Mouse (Mus musculus) MEL-GATA-1-ER (cell line): ENCODE results near the gene Prdm4.

Source experiments
- DNase-seq: peaks from one replicate; pipeline ENCODE4 v3.0.0-alpha.2; 2012; ENCODE audit warnings: low read depth; ENCODE audit errors: extremely low read depth

The Prdm4 gene

DNA sequence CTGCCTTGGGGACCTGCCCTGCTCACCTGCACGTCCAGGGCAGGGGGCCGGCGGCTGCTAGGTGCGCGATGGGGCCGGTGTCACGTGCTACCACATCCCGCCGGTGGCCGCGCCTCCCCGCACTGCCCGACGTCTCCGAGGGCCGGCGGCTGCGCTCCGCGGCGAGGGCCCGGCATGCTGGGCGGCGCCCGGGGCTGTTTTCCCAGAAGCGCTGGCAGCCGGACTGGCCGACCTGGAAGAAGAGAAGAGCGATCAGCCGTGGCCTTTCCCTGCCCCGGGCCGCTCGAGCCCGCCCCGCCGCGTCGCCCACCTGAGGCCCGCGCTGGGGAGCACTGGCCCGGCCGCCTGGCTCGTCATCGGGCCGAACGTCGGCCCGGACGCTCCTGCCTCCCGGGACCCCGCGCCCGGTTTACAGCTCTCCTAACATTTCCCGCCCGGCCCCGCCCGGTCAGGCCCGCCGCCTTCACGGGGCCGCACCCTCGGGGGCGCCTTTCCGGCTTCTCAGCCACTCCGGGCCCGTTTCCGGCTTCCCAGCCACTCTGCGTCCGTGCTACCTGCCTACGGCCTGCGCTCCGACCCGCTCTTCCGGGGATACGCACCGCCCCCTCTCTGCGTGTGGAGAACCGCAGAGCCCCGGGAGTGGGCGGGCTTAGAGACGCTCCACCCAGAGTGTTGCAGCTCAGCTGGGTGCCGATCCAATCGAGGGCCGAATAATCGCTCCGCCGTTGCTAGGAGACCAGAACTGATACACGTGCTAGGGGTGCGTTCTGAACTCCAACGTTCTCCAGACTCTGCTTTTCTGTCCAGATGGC, at the start of gene Prdm4:
Gene Prdm4 (minus strand): TSS at position 645 of the 812 bp plus-strand sequence.
- DNase-seq, result peak; percentile 93

DNA sequence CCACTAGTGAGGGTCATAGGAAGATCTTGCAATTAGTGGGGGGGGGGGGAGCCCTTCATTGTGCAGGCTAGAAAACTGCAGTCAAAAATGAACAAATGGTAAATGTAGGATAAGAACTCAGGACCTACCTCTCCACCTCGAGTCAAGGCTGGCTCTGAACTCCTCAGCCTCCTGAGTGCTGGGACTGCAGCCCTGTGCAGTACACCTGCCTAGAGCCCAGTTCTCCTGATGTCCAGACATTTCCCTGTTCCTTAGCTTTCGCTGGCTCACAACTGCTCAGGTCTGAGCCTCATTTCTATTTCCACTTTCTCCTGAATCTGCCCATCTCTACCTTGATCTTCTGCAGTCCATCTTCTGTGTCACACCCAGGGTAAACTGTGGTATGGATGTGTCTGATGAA, 49.5 kb upstream of the Prdm4 start:
- DNase-seq, result no peak

DNA sequence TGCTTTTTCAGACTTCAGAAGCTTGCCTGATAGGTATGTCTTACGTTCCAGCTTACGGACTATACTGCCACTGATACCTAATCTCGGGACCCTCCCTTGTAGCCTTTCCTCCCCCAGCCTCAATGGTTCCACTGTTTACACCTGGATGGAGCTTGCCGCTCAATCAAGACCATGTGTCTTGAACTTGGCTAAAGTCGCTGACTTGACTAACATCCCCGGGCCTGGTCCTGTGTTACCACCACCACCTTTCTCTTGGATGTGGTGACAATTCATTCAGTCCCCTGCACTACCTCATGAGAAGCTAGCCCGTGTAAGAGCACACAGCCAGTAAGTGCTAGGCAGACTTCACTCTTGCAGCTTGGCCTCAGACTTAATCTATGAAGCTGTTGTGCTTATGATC, 47.4 kb upstream of the Prdm4 start:
- no peak for DNase-seq

DNA sequence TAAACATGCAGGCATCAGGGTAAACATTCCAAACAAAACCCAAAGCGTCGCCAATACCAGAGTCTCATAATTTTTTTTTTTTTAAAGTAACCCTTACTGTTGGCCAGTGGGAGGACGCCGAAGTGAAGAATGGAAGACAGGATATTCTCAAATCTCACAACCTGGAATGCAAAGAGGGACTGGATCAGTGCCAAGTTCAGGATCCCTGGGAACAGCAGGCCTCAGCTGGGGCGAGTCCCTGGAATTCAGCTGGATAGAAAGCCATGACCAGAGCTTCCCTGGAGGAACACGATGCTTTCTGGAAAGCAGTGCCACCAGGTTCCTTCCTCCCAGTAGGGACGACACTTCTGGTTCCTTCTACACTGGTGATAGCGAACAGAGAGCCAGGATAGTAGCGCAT, 46.0 kb upstream of the Prdm4 start:
- no peak for DNase-seq

DNA sequence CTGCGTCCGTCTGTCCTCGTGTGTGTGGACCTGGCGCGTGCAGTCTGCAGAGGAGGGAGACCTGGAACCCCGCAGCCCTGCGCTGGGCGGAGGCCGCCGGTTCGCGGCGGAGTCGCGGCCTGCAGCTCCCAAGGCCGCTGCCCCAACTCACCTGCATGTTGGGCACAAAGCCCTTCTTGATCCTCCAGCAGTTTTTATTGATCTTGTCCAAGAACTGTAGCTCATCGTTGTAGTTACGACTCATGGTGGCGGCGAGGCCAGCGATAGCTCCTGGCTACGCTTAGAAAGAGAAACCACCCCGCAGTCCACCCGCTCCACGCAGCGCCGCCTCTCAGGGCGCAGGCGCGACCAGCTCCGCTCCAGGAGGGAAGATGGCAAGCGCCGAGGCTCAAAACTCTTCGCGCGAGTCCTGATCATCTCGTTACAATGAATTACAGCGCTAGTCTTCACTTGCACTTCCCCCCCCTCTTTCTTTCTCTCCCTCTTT, 40.6 kb upstream of the Prdm4 start, which contains the start of gene Rtcb:
Gene Rtcb (minus strand): TSS at position 360 of the 487 bp plus-strand sequence.
- peak; percentile 85 for DNase-seq

DNA sequence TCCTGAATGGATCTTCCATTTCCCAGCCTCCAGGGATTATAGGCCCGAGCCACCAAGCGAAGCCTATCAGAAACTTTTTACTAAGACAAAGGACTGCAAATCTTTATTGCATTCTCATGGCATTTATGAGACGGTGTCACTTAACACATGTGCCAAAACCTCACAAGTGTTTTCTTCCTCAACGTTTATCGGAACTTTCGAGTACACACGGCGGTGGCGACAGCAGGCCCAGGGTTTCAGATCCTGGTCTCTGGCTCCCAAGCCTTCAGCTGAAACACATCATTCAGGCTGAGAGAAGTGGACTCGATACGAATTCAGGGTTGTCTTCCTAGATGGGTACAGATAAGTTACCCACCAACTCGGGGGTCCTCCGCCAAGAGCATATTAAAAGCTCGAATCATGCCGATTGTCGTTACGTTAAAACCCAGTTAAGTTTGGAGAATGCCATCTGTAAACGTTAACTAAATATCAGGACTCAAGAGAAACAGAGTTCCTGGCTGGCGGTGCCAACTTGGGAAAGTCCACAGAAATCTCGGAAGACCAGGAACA, 40.0 kb upstream of the Prdm4 start:
- DNase-seq, result peak; percentile 18

DNA sequence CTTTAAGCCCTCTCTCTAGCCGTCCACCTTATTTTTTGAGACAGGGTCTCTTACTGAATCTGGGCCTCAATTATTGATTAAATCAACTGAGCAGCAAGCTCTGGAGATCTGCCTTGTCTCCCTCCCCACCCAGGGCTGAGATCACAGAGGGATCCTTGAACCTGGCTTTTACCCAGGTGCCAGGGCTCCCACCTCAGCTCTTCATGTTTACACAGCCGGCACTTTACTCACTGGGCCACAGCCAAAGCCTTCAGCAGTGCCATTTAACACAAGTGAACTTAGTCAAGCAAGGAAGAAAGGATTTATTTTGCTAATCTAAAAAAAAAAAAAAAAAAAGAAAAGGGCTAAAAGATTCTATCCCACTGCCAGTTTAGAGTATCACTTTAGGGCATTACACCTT, 37.5 kb upstream of the Prdm4 start:
- no peak for DNase-seq

DNA sequence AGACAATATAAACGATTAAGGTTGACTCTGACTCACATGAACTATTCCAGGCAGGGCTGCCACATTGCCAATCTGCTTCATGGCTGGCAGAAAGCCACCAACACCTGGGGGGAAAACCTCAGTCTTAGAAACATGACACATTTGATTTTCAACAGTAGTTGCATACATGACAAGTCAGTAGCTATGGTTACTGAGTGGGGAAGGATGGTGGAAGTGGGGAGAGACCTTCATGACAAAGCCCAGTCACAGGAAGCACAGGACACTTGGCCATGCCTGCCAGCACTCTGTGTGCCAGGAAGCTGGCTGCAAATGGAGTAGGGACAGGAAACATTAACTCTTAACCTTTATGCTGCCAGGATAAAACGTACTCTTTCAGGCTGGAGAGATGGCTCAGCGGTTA, 36.5 kb upstream of the Prdm4 start:
- no peak for DNase-seq

DNA sequence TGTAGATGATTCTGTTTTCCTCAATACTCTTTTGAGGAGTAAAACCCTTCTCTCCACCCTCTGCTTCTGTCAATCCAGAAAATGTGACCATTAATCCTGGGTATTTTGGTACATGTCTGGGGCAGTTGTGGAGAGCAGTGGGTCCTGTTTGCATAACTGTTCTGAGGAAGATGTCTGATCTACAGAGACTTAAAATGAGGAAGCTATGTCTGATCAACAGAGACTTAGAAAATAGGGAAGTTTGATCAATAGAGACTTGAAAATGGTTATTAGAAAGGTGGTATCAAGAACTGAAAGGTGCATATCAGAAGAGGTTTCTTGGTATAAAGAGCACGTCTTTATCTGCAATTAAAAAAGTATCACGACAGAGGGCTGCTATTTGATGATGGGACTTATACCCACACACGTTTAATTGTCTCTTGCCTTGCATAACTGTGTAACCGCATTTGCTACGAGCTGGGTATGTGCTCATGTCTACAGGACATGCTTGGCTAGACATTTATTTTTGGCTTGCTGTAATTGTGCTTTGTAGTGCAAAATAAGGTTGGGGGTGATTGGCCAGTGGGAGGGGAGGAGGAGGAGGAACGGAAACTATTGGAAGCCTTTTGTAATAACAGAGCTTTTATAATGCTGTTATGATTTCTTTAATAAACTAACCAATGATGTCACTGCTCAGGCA, 35.0 kb upstream of the Prdm4 start:
- peak; percentile 11 for DNase-seq

DNA sequence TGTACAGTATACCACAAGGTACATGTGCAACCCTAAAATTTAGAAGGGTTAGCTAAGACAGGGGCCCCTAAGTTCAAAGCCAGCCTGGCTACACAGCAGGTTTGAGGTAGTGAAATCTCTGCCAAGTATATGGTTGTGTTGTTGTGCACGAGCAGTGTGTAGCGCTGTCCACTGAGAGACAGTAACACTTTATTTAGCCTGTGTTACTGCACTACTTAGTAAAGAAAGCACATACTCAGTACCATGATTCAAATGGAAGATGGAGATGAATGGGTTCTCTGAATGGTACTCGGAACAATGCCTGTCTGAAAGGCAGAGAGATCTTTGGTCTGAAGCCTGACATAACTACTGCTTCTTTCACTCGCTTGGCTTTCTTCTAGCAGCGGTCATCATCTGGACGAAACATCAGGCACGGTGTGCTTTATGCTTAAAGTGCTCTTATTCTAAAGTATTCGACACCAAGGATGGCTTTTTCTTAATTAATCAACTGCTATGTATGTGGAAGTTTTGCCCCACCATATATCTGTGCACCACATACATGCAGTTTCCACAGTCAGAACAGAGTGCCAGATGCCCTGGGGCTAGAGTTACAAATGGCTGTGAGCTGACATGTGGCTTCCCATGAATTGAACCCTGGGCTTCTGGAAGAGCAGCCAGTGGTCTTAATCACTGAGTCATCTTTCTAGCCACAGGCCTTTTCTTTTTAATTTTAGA, 31.7 kb upstream of the Prdm4 start:
- no peak for DNase-seq

DNA sequence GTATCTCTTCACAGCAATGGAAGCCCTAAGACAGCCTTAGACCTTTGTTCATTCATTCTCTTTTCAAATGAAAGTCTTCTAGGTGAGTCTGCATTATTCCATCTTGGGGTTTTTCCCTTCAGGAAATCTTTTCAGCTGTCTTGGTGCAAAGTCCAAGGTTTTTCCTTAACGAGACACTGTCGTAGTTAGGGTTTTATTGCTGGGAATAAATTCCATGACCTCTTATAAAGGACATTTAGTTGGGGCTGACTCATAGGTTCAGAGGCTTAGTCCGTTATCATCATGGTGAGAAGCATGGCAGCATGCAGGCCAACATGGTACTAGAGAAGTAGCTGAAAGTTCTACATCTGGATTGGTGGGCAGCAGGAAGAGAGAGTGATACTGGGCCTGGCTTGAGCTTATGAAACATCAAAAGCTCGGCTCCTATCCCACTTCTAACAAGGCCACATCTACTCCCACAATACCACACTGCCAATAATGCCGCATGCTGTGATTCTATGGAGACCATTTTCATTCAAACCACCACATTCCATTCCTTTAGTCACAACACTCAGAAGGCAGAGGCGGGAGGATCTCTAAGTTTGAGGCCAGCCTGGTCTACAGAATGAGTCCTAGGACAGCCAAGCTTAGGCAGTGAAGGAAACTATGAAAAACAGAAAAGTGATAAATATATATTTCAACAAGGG, 19.5 kb upstream of the Prdm4 start:
- DNase-seq, result no peak

DNA sequence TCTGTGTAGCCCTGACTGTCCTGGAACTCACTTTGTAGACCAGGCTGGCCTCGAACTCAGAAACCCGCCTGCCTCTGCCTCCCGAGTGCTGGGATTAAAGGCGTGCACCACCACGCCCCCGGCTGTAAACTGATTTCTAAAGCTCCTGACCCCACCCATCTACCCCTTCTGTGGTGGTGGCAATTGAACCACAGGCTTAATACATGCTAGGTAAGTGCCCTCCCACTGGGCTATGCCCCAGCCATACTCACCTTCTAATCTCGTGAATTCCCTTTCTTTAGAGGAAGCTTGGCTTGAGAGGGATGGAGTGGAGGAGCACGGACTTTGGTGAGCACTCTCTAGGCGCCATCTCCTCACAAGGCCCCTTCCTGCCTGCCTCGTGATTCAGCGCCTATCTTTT, 13.0 kb upstream of the Prdm4 start:
- no peak for DNase-seq

DNA sequence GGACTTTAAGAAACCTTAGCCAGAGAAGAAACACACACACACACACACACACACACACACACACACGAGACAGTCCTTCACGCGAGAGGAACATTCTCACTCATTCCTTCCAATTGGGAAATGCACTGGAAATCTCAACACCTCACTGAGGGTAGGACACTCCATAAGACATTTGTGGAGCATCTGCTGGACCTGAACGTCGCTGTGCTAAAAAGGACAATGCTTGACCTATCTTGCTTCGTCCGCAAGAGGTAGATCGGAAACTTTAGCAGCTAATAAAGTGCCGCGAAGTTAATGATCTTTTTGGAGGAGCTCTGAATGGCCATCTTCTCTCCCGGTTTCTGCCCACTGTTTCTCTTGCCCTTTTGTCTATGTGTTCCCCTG, 12.3 kb upstream of the Prdm4 start:
- DNase-seq, result no peak

DNA sequence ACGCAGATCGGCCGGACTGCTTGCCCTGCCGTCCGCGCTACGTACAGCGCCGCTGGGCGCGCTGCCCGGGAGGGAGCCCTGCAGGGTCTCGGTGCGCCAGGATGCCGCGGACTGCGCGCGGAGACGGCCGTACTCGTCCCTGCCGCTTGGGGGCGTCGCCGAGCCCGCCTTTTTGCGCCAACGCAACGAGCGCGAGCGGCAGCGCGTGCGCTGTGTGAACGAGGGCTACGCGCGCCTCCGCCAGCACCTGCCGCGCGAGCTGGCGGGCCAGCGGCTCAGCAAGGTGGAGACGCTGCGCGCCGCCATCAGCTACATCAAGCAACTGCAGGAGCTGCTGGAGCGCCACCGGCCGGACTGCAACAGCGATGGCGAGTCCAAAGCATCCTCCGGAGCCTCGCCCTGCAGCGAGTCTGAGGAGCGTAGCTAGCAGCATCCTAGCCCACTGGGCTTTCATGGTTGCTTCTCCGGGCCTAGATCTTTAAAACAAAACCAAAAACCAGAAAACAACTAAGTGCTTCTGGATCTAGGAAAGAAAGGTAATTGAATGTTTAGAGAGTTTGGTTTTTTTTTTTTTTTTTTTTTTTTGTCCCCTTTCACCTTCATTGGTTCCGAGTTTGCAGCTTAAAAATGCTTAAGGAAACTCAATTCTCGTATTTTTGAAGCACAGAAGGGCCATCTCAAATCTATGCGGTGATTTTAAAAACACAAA, 11.7 kb upstream of the Prdm4 start:
- no peak for DNase-seq

DNA sequence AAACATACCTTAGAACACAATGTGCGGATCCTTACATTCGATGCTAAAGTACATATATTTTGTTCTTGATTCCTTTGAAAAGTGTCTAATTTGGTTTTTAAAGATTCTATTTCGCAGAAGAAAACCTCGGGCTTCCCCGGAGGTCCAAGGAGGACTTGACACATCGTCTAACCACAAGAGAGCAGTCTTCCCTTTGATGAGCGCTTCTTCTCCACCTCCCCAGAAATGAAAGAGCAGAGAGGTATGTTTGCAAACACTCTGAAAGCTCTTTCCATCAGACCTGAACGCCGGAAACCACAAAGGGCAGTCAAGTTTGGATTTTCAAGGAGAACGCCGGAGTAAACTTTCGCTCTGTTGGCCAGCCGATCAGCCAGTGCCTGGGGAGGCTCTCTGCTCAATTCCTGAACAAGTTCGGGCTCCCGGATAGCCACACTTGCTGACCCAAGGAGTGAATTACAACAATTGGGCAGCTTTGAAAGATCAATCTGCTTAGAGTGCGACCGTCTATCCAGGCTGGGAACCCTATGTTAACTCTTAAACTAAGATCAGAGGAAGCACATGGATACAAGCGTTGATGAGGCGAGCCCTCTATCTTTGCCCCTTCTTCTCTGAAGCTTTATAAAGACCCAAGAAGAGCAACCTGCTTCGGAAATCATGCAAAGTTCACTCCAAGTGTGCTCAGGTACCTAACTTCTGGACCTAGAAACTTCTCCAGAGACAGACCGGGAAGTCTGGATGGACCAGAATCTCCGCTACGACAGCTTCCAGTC, 10.9 kb upstream of the Prdm4 start, which contains the start of gene Ascl4:
Gene Ascl4 (plus strand): TSS at position 6 of the 770 bp plus-strand sequence.
- DNase-seq, result no peak

DNA sequence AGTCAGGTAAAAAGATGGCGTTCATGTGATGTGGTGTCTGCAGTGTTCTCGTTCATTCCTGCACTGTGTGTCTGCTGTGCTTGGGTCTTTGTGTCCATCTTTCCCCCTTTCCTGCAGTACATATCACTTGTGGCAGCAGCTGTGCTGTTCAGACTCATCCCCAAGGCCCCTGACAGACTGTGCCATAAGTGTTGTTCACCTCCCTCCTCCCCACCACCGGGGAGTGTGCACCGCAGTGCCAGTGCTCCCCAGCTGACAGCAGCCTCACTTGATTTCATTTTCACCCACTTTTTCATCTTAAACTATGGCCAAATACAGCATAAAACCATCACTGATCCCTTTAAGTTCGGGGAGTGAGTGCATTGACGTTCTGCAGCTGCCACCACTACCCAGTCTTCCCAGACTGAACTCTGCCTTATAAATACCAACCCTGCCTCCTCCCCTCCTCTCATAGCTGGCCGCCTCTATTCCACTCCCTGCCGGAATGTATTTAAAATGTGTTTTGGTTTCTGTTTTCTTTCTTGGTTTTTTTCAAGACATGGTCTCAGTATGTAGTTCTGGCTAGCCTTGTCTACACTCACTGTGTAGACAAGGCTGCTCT, 37.0 kb downstream of the Prdm4 start:
- DNase-seq, result no peak

DNA sequence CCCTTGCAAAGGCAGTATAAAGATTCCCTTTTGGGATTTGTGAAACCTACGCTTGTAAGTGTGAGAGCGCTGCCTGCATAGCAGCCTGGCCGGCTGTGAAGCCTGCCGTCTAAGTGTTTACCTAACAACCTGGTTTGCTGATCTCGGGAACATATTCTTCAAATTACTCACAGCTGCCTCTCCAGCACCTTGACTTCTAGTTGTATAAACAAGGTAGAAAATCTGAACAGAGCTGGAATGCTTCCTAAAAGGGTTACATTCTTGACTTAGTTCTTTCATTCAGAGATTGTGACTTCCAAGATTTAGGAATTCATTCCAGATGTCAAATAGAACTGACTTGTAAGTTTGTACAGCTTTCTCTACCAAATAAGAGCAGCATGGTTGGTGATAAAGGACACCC, 41.1 kb downstream of the Prdm4 start:
- no peak for DNase-seq

DNA sequence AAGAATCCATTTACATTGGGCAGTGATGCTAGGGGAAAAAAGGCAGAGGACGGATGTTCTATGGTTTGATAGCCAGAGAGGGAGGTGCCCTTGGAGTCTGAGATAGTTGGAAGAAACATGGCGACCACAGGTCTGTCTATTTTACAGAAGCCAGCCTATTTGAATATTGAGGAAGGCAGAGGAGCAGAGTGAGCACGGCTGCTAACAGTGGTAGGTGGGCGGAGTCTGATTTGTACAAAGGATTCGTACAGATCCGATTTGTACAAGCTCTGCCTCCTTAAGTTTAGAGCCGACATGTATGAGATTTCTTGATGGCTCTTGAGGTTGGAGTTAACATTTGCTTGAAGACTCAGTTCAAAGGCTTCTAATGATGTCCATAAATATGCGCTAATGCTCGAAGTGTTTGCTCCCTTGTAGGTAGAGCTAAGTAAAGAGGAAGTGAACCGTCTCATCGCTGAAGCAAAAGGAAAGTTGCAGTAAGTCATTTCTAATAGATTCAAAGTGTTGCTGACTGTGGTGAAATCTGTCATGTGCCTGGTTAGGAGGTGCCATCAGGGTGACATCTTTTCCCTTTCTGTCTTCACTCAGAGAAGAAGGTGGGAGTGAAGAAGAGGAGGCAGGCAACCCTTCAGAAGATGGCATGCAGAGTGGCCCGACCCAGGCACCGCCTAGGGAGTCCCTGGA, 42.9 kb downstream of the Prdm4 start:
- DNase-seq, result no peak

DNA sequence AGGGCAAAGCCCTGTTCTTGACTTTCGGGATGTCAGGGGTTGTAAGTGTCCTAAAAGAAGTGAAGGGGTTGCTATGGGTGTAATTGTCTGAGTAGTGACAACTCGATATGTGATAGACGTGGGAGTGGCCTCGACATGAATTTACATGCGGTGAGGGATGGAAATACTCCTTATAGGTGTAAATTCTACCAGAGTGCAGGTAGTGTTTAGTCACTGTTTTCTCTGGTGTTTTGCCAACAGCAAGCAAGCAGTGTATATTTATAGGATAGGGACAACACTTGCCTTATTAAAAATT, 44.5 kb downstream of the Prdm4 start:
- peak; percentile 22 for DNase-seq
